Mouse (Mus musculus) gastrocnemius, postnatal 4 days (tissue): ENCODE data around the gene 4933430I17Rik. TPM values are rescaled to one million over a fixed set of nuclear protein-coding genes. Genes with fewer than 3 reads are reported as not detected.
A peak's percentile ranks its signal among the peaks of the same experiment; 100 is the strongest.

Experiments
- DNase-seq, 2 experiments: peaks; one replicate each; pipeline ENCODE4 v3.0.0; 2021 to 2022; ENCODE audit warnings: low spot score in 2 of 2, mixed read lengths in 2 of 2
- total RNA-seq, 2 experiments: library from RNA; stranded (reverse); gene quantifications; 2 replicates each; pipeline ENCODE4 v1.2.3; 2021

Gene 4933430I17Rik
- total RNA-seq, 2 experiments from 2014 or later = 0.34 to 0.44 TPM

DNA sequence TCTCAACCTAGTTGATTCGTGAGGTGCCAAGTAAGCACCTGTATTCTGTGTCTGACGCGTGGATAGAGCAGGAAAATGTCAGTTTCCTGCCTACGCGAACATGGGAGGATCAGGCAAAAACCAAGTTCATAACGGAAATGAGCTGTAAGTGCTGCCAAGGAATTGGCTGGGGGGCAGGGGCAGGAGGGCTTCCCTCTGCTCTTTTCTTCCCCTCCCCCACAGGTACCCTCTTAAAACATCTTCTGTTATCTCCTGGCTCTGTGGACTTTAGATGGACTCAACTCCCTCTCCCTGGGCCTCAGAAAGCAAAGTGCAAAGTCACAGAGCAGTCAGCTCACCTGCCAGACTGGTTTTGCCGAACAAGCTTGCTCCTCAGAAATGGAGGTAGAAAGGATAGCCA is 22.2 kb upstream of the 4933430I17Rik start:
- no peak for DNase-seq

DNA sequence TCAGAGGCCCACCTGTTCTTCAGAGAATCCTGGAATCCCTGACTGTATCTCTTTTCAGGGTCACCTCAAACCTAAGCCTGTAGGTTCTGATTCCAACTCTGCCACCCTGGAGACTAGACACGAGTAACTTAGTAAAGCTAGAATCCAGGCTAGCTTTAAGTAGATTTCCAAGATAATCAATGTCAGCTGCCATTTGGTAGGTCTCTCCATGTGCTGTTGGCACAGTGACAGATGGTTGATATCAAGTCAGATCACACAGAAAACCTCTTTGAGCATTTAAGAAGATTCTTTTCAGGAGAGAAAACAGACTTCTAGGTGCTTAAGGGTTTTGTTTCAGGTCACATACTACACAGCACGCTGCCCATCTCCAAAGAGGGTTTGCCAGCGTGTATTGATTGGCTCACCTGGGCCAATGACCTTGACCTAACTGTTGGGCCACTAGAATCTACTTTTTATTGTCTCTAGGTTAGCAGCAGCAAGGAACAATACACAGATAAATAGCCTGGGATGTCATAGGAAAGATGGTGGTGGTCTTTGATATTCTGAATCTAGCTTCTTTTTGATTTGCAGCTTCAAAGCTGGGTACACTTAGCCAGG is 21.7 kb upstream of the 4933430I17Rik start, which contains the start of gene Hdhd3:
TSS of gene Hdhd3 (minus strand) at position 94 of the 597 bp plus-strand sequence.
- DNase-seq = no peak

DNA sequence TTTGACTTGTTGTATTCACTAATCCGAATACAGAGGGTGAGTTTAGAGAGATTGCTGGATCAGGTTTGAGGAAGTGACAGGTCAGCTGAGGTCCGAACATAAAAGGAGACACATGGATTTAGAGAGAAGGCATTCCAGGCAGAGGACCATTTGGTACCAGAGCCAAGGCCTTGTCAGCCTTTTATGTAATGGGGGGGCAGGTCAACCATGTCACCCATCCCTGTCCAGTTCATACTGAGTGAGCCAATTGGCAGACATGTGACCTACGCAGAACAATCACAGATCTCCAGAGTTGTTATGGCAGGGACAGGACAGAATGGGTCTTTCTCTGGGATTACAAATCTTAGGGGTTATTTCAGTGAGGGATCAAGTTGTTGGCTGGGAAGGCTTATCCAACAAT is 19.2 kb upstream of the 4933430I17Rik start:
- no peak for DNase-seq

DNA sequence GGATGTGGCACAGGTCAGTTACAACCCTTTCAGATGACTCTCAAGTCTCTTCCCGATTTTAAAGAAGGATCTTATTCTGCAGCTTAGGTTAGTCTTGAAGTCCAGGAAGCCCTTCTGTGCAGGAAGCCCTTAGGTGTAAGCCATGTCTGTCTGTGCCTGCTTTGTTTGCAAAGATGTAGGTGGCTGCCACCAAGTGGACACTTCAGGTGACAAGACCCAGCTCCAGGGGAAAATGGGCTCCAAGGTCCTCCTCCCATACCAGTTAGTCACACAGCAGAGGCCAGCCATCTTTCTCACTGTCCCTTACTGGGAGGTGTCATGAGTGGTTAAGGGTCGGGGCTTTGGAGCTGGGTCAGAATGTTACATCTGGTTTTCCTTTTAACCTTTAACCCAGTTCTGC is 18.4 kb upstream of the 4933430I17Rik start:
- DNase-seq = no peak

DNA sequence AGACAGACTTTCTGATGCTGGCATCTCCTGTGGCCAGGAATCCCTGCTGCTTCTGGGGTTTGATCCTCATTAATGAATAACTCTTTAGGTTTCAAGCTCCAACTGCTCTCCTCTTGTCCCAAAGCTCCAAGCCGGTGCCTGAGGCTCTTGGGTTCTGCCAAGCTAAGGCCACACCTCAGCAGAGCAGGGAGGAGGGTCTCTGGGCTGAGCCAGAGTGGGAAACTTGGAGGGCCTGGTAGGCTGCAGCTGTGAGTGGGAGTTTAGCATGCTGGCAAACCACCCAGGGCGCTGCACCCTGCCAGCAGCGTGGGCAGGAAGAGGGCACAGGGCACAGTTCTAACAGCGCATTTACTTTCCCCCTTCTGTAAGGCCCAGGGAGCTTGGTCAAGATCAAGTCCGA is 16.3 kb upstream of the 4933430I17Rik start:
- DNase-seq = no peak

DNA sequence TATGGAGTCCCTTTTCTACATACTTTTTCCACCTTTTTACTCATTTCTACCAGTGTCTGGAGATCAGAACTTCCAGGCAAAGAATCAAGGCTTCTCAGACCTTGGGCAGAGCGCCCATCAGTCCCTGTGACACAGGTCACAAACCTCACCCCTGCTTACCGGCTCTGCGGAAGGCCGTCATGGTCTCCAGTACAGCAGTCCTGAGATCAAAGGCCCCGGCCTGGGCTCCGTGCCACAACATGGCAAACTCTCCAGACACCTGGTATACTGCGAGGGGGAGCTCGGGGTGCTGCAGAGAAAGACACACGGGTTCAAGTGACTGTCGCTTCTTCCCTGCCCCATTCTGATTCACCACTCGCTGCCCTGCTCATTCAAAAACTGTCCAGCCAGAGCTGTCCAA is 15.2 kb upstream of the 4933430I17Rik start:
- no peak for DNase-seq

DNA sequence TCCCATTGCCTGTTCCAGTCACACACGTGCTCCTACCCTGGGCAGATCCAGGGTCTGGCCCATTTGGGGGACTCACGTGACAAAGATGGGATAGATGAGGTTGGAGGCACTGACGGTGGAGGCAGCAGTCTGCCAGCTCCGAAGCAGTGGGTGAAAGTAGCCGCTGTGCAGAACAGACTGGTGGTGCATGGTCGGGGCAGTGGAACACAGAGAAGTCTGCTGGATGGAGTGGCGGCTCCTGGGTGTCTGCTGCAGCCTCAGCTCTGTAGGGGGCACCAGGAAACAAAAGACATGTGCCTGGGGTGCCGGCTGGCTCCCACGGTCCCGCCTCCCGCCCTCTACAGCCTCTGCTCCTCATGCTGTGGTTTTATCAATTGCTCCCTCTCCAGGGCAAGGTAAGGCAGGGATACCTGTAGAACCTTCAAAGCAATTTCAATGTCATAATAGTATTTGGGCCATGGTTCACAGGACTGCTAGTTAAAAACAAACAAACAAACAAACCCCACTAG is 11.1 kb upstream of the 4933430I17Rik start:
- no peak for DNase-seq

DNA sequence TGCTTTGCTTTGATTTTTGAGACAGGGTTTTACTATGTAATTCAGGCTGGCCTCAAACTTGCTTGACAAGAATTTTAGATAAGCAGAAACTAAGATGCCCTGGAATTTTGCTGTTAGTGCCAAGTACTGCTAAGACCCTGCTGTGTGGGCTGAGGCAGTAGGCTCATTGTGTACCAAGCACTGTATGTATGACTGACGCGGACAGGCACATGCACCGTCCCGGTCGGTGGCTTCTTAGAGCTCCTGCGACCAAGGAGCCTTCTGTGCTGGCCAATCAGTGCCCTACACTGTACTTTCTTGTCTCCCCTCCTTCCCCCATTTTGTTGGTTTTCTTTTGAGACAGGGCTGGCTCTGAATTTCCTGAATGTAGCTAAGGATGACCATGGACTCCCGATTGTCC is 10.2 kb upstream of the 4933430I17Rik start:
- DNase-seq = no peak

DNA sequence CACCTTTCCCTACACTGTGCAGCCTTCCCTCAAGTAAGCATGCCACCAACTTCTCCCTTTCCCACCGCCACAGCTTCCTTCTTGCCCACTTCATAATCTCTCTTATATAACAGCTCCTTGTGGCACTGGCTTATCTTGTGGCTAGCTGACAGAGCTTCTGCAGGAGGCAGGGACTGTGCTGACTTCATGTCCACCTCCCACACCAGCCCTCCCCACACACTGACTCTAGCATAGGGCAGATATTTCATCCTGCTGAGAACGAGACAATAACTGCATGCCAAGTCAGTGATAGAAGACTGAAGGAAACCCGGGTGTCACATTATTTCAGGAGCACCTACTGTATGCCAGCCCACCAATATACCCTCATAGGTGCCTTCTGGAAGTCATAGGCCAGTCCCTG is 9.7 kb upstream of the 4933430I17Rik start:
- DNase-seq = no peak

DNA sequence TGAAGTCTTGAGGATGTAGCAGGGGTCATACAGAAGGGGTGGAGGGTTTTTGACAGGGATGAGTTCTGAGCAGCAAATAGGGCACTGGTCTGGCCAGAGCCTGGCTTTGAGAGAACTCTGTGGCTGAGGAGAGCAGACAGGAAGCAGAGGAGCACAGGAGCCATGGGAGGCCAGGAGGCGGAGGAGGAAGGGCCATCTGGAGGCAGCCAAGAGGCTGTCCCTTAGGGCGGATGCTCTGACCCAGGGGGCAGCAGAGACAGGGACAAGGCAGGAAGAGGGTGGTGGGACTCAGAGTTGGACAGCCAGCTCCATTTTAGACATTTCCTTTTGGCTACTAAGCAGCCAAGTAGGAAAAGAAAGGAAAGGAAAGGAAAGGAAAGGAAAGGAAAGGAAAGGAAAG is 9.1 kb upstream of the 4933430I17Rik start:
- DNase-seq = no peak

DNA sequence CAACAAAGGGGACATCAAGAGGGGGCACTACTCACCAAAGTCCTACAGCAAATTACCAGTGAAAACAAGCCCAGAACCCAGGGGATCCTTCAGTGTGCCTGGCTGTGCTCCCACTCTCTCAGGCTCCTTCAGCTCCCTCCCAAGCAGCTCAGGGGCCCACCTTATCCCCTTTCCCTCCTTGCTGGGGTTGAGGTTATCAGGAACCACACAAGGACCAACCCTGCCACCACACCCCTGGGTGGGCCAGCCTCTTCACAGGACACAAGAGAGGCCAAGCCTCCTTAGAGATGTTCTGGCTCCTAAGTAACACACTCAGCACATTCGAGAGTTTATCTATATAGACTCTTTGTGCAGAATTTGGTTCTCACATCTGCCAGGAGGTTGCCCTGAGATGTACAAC is 8.6 kb upstream of the 4933430I17Rik start:
- no peak for DNase-seq

DNA sequence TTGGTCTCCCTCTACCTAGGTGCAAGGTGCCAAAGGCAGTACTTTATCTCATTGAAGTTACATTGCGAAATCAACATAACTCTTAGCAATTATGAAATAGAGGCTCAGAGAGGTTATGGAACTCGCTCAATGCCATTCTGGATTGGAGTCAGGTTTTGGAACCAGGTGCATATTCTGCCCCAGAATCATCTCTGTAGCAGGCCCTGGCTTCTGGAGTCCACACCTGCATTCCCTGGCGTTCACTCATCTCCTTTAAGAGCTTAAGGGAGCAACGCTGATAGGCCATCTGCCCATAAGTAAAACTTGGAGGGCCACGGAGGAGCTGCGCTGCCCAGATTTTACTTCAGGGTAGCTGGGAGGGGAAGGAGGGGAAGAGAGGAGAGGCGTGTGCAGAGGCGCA is 8.1 kb upstream of the 4933430I17Rik start:
- no peak for DNase-seq

DNA sequence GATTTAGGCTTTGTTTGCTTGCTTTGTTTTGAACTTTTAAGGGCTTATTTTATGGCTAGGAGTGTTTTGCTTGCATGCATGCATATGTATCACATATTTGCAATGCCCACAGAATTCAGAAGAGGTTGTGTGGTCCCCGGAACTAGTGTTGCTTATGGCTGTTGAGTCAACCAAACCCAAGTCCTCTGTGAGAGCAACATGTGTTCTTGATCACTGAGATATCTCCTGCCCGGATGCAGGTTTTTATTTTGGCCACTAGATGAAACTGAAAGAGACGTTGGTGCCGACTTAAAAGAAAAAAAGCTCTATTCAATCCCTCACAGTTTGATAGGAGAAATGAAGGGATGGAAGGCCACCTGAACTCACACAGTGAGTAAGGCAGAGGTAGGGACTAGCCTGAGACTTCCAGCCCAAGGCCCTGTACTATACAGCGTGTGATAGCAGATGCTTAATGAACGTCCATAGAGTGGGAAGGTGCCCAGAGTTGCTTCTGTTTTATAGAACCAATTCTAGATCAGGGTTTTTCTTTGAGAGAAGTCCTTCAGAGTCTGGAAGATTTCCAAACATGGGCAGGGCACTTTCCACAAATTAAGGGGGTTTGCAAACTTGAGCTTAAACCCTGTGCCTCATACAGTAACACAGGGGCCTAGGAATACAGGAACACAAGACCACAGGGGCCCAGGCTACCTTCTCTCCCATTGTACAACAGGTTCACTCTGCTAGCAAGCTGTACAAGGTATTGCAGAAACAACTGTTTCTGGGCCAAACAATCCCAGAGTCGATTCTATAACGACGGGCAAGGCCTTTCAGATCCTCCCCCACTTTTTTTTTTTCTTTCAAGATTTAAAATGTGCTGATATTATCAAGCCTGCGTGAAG is 7.4 kb upstream of the 4933430I17Rik start:
- no peak for DNase-seq

DNA sequence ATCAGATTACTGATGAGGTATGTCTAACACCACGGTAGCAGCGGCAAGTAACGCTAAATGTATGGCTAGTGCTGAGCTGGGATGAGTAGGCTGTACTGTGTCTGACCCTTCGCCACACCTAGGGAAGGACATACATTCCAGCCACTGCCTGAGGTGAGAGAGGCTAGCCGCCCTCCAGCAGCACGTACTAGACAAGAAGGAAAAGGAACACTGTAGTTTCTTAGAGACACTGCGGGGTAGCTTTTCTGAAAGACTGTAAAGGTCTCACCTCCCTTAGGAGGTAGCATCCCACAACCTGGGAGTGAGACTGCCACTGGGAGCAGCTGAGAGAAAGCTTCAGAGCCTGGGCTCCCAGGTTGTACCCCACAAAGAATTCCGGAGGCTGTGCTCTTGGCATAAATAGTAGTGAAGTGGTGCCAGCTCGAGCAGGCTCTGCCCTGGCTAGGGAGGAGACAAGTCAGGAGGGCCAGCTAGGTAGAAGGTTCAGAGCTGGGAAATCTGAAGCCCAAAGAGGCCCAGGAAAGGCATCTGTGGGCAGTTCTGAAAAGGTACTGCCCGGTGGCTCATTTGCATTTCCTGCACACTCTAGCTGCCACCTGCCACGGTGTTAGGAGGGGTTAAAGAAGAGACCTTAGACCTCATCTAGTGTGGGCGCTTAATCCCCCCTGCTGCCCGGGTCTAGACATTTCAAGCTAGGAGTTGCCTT is 6.6 kb upstream of the 4933430I17Rik start:
- no peak for DNase-seq

DNA sequence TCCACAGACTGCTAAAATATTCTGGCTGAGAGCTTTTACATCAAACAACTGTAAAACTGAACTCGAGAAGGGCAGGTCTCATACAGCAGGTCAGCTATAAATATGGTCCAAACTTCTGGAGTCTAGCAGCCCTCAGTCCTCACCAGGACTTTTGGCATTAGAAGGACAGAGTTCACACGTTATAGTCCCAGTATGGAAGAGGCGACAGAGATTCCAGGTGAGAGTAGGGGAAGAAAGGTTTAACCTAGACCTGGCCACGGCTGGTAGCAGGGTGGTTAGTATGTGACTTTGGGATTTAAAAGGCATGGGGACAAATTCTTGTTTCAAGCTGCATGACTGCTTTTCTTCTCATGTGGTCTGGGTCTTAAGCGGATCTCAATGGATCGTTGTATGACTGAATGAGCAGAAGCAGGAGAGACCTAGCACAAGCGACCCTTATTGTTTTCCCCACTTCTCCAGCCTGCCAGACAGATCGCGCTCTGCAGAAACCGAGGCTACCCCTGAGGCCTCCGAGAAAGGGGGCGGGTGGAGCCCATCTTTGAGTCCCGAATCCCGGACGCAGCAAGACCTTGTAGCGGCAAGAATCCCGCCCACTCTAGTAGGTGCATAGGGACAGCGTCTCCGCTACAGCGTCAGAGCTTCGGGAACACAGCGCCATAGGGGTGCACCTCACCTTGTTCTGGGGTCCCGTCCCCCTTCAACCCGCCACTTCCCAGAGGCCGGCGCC is 5.9 kb upstream of the 4933430I17Rik start:
- no peak for DNase-seq

DNA sequence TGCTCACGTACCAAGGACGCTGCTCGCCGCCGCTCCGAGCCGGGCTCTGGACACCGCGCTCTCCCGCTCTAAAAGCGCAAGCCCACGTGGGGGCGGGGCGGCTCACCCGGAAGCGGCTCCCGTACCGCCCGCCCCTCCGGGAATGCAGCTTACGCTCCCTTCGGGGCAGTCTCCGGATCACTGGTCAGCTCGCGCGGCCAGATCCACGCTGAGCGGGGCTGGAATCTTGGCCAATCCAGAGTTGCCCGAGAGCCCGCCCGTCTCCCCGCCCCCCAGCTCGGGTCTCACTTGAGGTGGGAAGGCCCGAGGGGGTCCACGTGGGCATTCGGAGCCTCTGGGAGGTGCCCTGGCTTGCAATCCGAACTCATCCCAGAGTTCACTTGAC is 5.3 kb upstream of the 4933430I17Rik start, which contains the start of gene Alad:
TSS of gene Alad (minus strand) at position 70 of the 385 bp plus-strand sequence.
- peak; percentile 73 to 84 for DNase-seq

DNA sequence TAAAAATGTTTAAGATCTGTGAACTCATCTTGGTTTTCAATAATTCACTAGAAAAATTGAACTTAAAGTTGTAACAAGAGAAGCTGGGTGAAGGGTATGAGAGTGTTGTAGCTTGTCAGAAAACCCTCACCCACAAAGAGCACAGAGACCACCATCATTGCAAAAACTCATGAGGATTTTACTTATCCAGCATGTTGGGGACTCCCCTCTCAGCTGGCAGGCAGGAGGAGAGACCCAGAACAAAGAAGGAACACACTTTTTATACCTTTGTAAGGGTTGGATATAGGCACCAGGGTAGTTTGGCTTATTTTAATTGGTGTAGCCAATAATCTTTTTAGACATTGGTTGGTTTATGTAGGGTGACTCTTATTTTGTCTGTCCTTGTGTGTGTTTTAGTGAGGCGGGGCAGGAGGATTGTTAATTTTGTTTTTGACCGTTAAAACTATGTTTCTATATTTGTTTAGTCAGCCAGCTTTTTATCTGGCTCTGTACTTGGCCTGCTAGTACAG is 4.2 kb upstream of the 4933430I17Rik start:
- no peak for DNase-seq

DNA sequence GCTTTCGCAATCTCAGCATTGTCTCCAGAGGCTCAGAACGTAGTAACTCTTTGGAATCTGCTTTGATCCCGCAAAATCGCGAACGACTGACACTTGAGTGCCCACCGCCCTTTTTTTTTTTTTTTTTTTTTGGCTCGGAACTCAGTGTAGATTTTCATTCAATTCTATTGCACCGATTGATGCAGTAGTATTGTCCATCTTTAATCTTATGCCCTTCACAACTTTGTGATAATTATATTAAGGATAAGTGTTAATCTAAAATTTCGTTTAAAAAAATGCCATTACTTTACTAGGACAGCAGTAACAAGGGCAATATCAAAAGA is 281 bp downstream of the 4933430I17Rik start:
- DNase-seq = no peak

DNA sequence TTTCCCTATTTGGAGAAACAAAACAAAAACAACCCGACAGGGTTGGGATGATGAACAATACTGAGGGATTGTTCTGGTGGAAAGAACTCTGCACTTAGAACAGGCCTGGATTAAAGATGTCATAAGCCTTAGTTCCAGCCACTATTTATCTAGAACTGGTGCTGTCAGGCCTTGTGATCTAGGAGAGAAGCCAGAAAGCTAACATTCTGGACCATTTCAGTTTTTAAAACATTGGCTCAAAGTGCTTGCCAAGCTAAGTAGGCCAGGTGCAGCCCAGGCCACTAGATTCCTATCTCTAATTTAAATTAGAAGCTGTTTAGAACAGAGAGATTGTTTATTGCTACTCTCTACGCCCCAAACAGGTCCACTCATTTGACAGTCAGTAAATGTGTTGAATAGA is 1.1 kb downstream of the 4933430I17Rik start:
- no peak for DNase-seq

DNA sequence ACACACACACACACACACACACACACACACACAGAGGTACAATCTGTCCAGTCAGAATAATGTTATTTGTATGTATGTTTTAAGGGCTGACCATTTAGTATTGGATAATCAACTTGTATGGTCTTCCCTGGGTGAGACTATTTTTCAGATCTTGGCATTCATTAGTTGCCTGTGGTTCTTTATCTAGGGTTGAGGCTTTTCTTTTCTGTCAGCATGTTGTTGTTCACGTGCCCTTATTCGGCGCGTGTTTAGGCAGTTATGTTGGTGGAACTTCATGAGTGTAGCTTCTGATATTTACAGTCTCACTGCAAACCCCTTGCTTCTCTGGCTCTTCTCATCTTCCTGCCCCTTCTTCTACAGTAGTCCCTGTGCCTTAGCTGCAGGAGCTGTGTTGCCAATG is 2.5 kb downstream of the 4933430I17Rik start:
- DNase-seq = no peak

DNA sequence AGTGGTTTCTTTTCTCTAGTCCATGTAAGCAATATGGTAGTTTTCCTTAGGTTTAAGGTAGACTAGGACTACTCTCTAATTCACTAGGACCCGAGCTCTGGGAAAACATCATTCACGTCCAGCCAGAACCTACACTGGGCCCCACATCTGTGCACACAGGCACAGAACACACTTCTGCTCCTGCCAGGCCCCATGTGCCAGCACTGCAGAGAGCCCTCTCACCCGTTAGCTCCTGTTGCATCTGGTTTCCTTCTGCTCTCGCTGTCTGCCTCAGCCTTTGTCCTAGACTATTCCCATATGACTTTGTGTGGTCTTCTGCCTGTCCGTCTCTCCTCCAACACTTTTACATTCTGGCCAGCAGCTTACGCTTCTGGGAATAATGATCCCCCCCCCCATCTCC is 8.6 kb downstream of the 4933430I17Rik start:
- DNase-seq = no peak
